In the genomic region with DNA sequence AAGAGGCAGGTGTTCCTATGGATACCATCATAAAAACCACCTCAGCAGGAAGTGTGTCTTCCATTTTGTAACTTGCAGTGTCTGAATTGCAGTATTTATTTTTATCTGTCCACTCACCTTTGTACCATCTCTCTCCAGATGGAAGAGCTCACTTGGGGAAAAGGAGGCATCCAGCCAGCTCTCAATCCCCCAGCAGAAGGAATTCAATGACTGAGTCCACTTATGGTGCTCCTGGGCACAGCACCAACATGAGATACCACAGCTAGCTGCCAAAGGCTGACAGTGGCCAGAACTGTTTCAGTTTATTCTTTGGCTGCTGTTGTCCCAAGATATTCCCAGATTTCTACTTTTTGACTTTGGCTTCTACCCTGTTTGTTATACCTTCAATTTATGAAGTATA, we compare ENCODE assay signal across 10 mouse cellular contexts.
DNase-seq lines count a peak whose midpoint lies in the region.
"Had no signal": no experiment of that assay in that cellular context is flagged by ENCODE, and none has a peak within 500 bp of the region (broad histone marks: within the 10 kb centered on the region; RNA-seq: fewer than 3 reads in every experiment).

No protein-coding gene starts in this region.

- peak; percentile 6 for DNase-seq in gastrocnemius, postnatal 14 days
- DNase-seq in gastrocnemius, adult 8-10 months (ENCODE audit: low spot score in 2 of 2), result no peak
- peak; percentile 2 for DNase-seq in right cerebral cortex, postnatal 4 days
- no peak for DNase-seq in right cerebral cortex, postnatal 14 days
- peak; percentile 72 to 76 for DNase-seq in cerebellum, postnatal 14 days
- no peak for DNase-seq in spleen, postnatal 10 days (ENCODE audit: low spot score in 2 of 2)
- DNase-seq in layer of hippocampus, adult 9-11 months, result no peak
- DNase-seq in embryo, embryonic 11 days, result no peak
- DNase-seq: gastrocnemius, postnatal 25 days; kidney, adult 8-10 months had no signal

- intact Hi-C loops in gastrocnemius, postnatal 14 days (cut with DNase I; ENCODE audit: low total_unique reads), result no loop called here

Comparison
In these comparisons a context has a peak if more than half of its experiments do, and no peak if none do; other contexts are left out.
1. DNase-seq: peak in gastrocnemius, postnatal 14 days (single experiment), right cerebral cortex, postnatal 4 days (single experiment) and cerebellum, postnatal 14 days (2 of 2); none in gastrocnemius, adult 8-10 months (0 of 2), right cerebral cortex, postnatal 14 days (single experiment), spleen, postnatal 10 days (0 of 2), layer of hippocampus, adult 9-11 months (single experiment) and embryo, embryonic 11 days (single experiment).